Mouse (Mus musculus) megakaryocyte, embryonic 14.5 days (primary cell): Measurements from ENCODE around the gene Frs2. TPM values are rescaled to one million over a fixed set of nuclear protein-coding genes. Genes with fewer than 3 reads are reported as not detected.
A peak's percentile ranks its signal among the peaks of the same experiment; 100 is the strongest.

Experiments
- H3K27me3 ChIP-seq: replicated peaks from 2 replicates; pipeline ENCODE3; 2012; ENCODE audit warnings: inconsistent platforms
- H3K36me3 ChIP-seq: replicated peaks from 2 replicates; pipeline ENCODE3; 2012; ENCODE audit warnings: low read length, inconsistent platforms, mixed read lengths
- H3K4me1 ChIP-seq: 2 replicates; pipeline ENCODE4 v1.6.1; 2012; ENCODE audit warnings: inconsistent platforms
- H3K4me3 ChIP-seq: replicated peaks from 2 replicates; pipeline ENCODE3; 2012; ENCODE audit warnings: moderate library complexity, mild to moderate bottlenecking, inconsistent platforms
- H3K9me3 ChIP-seq: 2 replicates; pipeline ENCODE4 v1.6.1; 2012; ENCODE audit warnings: inconsistent platforms
- FLI1 ChIP-seq: IDR thresholded peaks from 2 replicates; pipeline ENCODE4 v1.6.1; 2012; ENCODE audit warnings: low read length, inconsistent platforms, mixed read lengths
- GATA1 ChIP-seq: IDR thresholded peaks from 3 replicates; pipeline ENCODE4 v1.6.1; 2012; ENCODE audit warnings: mixed read lengths, low read length, inconsistent platforms, borderline replicate concordance
- polyA plus RNA-seq: library from polyadenylated mRNA; stranded (reverse); fragments of >175 nt; gene quantifications from 2 replicates; pipeline ENCODE4 v1.2.3, GENCODE M21; 2012; ENCODE audit warnings: low replicate concordance; ENCODE audit not compliant: insufficient read depth

The Frs2 gene
- 0.75 and 1.5 TPM in 2 replicates for polyA plus RNA-seq

DNA sequence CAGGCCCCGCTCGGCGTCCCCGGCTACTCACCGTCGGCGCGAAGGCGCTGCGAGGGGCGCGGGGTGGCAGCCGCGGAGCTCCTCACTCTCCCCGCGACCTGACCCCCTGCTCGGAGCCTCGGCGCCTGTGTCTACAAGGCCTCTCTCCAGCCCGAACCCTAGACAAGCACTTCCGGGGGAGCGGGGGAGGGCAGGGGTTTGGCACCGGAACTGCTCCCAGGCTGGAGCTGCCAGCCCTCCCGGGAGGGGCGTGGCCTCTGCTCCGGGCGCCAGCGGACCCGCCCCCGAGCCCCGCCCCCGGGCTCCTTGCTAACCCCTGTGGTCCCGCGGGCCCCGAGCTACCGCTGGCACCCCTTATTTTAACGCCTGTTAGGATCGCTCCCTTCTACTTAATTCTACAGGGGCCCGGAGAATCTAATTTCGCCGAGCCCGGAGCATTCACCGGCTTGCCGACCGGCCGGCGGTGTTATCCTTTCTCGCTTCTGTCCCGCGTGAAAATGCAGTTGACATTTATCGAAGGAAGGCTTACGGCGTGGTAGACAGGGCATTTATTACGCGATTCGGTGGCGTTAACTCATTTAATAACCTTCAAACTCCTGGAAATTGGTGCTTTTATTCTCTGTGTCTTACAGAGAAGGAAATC is at the start of gene Frs2:
Gene Frs2 (minus strand): TSS at position 174 of the 643 bp plus-strand sequence.
- H3K36me3 ChIP-seq, result peaks cover under 1% of the 10 kb centered on the region
- no peak for TF ChIP-seq GATA1
- TF ChIP-seq FLI1, result no peak
- no peaks in the 10 kb centered on the region for H3K27me3 ChIP-seq
- no peaks in the 10 kb centered on the region for H3K9me3 ChIP-seq
- peak within 1 kb of the TSS; percentile 100 for H3K4me3 ChIP-seq
- H3K4me1 ChIP-seq, result peaks cover 54% of the 10 kb centered on the region

DNA sequence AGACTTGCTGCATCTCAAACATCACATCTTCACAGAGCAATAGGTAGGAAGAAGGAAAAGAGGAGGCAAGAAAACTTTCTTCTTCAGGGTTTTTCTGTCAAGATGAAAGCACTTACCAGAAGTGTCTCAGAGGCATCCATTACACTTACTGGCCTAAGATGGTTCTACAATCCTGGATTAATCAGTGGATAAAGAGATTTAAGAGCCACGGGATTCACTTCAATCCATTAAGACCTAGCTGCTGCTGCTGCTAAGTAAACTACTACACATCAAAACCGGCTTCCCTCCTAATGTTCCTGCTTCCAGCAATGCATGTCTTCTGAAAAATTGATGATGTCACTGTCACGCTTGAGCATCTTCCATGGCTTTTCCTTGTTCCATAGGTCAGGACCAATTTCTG is 48.4 kb upstream of the Frs2 start:
- peaks cover 11% of the 10 kb centered on the region for H3K27me3 ChIP-seq
- H3K4me3 ChIP-seq, result no peak overlapping the region
- TF ChIP-seq GATA1, result no peak
- no peak for TF ChIP-seq FLI1
- H3K9me3 ChIP-seq, result no peaks in the 10 kb centered on the region
- peaks cover 4% of the 10 kb centered on the region; the same call in 1 of the 2 replicates for H3K4me1 ChIP-seq
- H3K36me3 ChIP-seq, result no peaks in the 10 kb centered on the region

DNA sequence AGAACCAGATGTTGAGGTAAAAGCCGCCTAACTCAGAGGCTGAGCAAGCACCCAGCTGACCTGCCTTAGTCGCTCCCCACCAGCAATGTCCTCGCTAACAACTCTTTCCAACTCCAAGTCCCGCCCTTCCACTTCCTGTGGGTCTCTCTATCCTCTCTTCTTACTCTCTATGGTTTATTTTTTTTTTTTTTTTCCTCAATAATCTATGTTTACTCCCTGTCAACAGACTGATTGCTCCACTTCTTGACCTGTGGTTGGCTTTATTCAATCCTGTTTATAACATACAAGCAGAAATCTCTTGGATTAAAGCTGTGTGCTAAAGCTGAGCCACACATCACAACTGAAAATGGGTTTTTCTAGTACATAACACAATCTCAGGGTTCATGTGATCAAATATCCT is 47.4 kb upstream of the Frs2 start:
- no peaks in the 10 kb centered on the region for H3K36me3 ChIP-seq
- H3K4me1 ChIP-seq, result peaks cover 4% of the 10 kb centered on the region; the same call in 1 of the 2 replicates
- H3K9me3 ChIP-seq, result no peaks in the 10 kb centered on the region
- TF ChIP-seq GATA1, result no peak
- no peak for TF ChIP-seq FLI1
- H3K4me3 ChIP-seq, result no peak overlapping the region
- peaks cover 8% of the 10 kb centered on the region for H3K27me3 ChIP-seq

DNA sequence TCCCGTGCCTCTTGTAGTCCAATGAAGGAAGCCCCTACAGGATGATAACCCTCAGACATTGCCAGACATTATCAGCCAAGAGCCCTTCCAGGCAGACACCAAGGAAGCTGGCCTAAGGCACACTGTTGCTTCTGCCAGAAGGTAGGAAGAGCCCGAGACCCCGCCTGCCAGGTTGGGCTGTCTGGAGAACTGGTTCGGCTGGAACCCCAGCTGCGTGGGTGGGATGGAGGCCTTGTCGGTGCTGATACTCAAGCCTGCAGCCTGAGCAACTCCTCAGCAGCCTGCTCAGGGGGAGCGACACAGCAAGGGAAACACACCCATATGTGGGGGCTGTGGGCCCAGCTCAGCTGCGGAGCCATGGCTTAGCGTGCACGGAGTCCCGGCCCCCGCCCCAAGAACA is 46.7 kb upstream of the Frs2 start:
- H3K36me3 ChIP-seq, result no peaks in the 10 kb centered on the region
- no peaks in the 10 kb centered on the region for H3K4me1 ChIP-seq
- H3K9me3 ChIP-seq, result no peaks in the 10 kb centered on the region
- TF ChIP-seq FLI1 (no peak), GATA1 (no peak)
- H3K4me3 ChIP-seq, result no peak overlapping the region
- H3K27me3 ChIP-seq, result peaks cover 5% of the 10 kb centered on the region

DNA sequence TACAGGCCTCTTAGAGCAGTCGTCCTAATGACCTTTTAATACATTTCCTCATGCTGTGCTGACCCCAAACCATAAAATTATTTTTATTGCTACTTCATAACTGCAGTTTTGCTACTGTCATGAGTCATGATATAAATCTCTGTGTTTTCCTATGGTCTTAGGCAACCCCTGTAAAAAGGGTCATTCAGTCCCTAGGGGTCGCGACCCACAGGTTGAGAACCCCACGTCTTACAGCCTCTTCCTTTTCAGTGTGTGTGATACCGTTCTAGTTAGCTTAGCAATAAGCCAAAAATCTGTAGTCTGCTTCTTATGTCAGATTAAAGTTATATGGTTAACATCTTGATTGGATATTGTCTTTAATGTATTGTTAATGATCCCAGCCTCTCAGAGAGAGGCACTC is 45.0 kb upstream of the Frs2 start:
- H3K4me1 ChIP-seq, result no peaks in the 10 kb centered on the region
- H3K4me3 ChIP-seq, result no peak overlapping the region
- no peaks in the 10 kb centered on the region for H3K36me3 ChIP-seq
- peaks cover 2% of the 10 kb centered on the region for H3K27me3 ChIP-seq
- no peak for TF ChIP-seq FLI1
- no peak for TF ChIP-seq GATA1
- no peaks in the 10 kb centered on the region for H3K9me3 ChIP-seq

DNA sequence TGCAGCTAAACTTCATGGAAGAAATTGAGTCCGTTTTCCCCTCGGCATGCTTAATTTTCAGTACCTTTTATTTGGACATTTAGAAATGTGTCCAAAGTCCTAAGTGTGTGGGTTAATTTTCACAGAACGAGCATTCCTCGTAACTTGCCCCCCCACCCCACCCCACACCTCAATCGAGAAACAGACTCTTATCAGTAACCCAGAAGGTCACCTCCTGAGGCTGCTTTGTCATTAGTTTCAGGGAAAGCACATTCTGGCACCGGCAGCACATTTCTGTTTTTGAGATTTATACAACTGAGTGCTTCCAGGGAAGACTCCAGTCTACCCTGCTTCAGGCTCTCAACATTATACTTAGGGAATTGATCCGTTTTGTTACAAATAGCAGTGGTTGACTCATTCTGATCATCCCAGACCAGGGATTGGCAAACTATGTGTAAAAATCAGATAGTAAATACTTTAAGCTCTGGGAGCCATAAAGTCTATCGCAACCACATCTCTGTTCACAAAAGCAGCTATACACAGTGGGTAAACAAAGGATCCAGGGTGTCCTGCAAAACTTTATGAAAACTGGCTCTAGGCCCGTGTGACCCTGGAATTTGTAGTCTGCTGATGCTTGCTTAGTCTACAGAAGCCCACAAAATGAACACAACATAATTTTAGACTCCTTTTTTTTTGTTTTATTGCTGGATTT is 37.2 kb upstream of the Frs2 start:
- Histone ChIP-seq H3K27me3 (peaks cover 15% of the 10 kb centered on the region), H3K36me3 (no peaks in the 10 kb centered on the region), H3K4me1 (no peaks in the 10 kb centered on the region)

DNA sequence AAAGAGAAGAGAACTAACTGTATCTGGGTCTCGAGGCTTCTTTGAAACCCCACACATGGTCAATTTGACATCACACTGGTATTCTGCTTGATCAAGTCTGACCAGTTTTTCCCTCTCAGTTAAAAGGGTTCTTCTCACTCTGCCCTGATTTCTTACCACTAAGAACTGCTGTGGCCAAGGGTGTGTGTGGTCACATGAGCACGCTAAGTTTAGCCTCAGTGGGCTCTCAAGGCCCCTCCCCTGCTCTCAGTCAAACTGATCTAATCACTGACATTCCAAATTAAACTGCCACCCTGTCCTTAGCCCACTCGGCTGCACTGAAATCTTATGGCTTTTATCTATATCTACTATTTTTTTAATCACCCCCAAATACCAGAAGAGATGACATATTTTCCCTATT is 32.8 kb upstream of the Frs2 start:
- Histone ChIP-seq H3K36me3 (no peaks in the 10 kb centered on the region), H3K9me3 (no peaks in the 10 kb centered on the region), H3K4me3 (no peak overlapping the region), H3K4me1 (no peaks in the 10 kb centered on the region), H3K27me3 (peaks cover 4% of the 10 kb centered on the region)
- TF ChIP-seq FLI1 (no peak), GATA1 (no peak)

More for the DNA sequence above, 37.2 kb upstream of the Frs2 start:
- no peak overlapping the region for H3K4me3 ChIP-seq
- TF ChIP-seq FLI1, result no peak
- TF ChIP-seq GATA1, result no peak
- no peaks in the 10 kb centered on the region for H3K9me3 ChIP-seq

DNA sequence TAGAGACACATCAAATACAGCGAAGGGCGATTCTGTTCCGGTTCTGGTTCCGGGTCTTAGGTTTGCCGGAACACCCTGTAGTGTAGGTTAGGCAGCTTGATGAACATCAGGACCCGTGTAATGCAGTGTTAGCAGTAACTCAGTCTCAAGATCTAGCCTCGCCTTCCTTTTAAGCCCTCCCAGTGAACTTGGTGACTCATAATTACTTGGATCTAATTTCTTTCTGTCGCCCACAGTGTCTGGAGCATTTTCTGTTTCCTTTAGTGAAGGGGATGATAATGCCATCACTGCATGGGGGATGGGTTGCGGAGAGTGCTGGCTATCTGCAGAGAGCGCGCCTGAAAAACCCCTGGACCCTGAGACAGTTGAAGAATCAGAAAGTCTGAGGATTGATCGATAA is 26.3 kb upstream of the Frs2 start:
- Histone ChIP-seq H3K4me3 (no peak overlapping the region), H3K4me1 (peaks cover 9% of the 10 kb centered on the region), H3K36me3 (no peaks in the 10 kb centered on the region), H3K27me3 (peaks cover 2% of the 10 kb centered on the region), H3K9me3 (no peaks in the 10 kb centered on the region)
- TF ChIP-seq FLI1, result no peak

DNA sequence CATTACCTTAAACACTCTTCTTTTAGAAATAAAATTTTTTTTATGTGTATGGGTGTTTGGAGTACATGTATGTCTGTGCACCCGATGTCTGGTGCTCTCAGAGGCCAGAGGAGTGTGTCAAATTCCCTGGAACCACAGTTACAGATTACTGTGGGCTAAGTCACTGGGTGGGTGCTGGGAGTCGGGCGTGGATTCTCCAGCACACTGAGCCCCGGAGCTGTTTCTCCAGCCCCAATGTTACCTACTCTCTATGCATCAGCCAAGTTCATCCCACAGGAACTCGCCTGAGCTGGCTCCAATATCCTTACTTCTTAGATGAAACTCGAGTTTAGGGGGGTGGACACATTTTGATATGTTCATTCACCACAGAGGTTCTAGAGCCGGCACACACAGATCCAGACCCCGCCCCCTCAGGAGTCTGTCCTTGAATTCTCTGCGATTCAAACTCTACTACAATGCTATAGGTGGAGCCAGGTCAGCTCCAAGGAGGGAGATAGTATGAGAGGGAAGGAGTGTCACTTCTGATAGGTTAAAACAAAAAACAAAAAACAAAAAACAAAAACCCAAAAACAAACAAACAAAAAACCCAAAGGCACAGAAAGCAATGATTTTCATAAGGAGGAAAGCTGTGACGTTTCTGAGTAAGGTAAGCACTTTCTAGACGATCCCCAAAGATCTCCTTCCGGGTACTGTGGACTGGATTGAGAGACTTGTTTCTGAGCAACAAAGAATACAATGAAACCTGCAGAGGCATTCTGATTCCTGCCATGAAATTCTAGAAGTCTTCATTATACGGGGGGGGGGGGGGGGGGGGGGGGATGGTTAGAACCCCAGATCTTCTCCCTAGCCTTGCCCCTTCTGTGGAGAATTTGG is 25.5 kb upstream of the Frs2 start:
- Histone ChIP-seq H3K9me3 (no peaks in the 10 kb centered on the region), H3K4me1 (peaks cover 9% of the 10 kb centered on the region), H3K36me3 (no peaks in the 10 kb centered on the region), H3K27me3 (peaks cover 4% of the 10 kb centered on the region), H3K4me3 (no peak overlapping the region)
- TF ChIP-seq FLI1 (no peak), GATA1 (no peak)

DNA sequence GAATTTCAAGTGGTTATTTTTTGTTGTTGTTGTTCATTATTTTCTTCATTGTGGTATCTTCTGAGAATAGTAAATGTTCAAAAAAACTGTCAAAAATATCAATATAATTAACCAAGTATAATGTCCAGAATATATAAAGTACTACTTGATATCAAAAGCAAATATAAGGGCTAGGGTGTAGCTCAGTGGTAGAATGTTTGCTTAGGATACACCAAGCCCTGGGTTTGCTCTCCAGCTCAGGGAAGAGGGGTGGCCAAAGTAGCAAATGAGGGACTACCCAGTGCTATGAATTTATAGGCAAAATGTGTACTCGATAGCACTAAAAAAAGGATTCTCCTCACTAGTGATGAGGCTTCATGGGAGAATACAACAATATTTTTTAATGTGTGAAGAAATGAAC is 24.8 kb upstream of the Frs2 start:
- Histone ChIP-seq H3K4me1 (peaks cover 13% of the 10 kb centered on the region), H3K9me3 (no peaks in the 10 kb centered on the region), H3K36me3 (no peaks in the 10 kb centered on the region), H3K27me3 (peaks cover 4% of the 10 kb centered on the region), H3K4me3 (no peak overlapping the region)
- TF ChIP-seq GATA1 (no peak), FLI1 (no peak)
